Mouse (Mus musculus): ENCODE results near the gene Bcl2l12. TPM values are rescaled to one million over a fixed set of nuclear protein-coding genes. Genes with fewer than 3 reads are reported as not detected.

Bcl2l12 gene
- polyA plus RNA-seq, 1 experiment, result 85.4 TPM

GRCm38 (mm10) chr7:44959281-44959680 is 39.2 kb downstream of the Bcl2l12 start:
- Histone ChIP-seq H3K27ac (ENCODE audit: control insufficient read depth, insufficient read depth, low read depth, low read length) (no peak overlapping the region), H3K27me3 (ENCODE audit: control insufficient read depth, insufficient read depth, low read length) (no peaks in the 10 kb centered on the region), H3K4me1 (ENCODE audit: control insufficient read depth, insufficient read depth, low read length) (no peaks in the 10 kb centered on the region), H3K4me3 (ENCODE audit: control insufficient read depth, low read depth, low read length) (no peak overlapping the region), H3K36me3 (ENCODE audit: control insufficient read depth, insufficient read depth, low read length) (no peaks in the 10 kb centered on the region)
- TF ChIP-seq CTCF (IDR thresholded peaks at IDR 0.05; ENCODE audit: control insufficient read depth, insufficient read depth, insufficient replicate concordance, low read depth, low read length) (no peak), POLR2A (IDR thresholded peaks at IDR 0.05; ENCODE audit: control insufficient read depth, low read depth, low read length) (no peak)

DNA sequence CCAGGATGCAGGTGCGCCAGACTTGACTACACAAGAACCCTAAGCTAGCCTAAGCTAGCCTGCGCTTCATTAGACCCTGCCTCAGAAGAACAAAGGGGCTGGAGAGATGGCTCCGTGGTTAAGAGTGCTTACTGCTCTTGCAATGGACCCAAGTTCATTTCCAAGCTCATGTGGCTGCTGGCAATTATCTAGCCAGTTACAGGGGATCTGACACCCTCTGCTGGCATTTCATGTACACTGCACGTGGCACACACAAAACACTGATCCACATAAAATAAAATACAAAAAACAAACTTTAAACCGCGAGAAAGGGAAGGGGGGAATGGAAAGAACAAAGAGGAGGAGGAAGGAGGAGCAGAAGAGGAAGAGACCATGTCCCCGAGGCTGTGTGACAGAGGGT is 40.3 kb downstream of the Bcl2l12 start:
- no peak overlapping the region for H3K4me3 ChIP-seq (ENCODE audit: control insufficient read depth, low read depth, low read length)
- no peak overlapping the region for H3K27ac ChIP-seq (ENCODE audit: control insufficient read depth, insufficient read depth, low read depth, low read length)
- no peaks in the 10 kb centered on the region for H3K36me3 ChIP-seq (ENCODE audit: control insufficient read depth, insufficient read depth, low read length)
- H3K27me3 ChIP-seq (ENCODE audit: control insufficient read depth, insufficient read depth, low read length), result no peaks in the 10 kb centered on the region
- H3K4me1 ChIP-seq (ENCODE audit: control insufficient read depth, insufficient read depth, low read length), result peaks cover under 1% of the 10 kb centered on the region
- TF ChIP-seq POLR2A (IDR thresholded peaks at IDR 0.05; ENCODE audit: control insufficient read depth, low read depth, low read length), result no peak
- TF ChIP-seq CTCF (IDR thresholded peaks at IDR 0.05; ENCODE audit: control insufficient read depth, insufficient read depth, insufficient replicate concordance, low read depth, low read length), result peak; percentile 7; the same call in 1 of the 2 replicates

DNA sequence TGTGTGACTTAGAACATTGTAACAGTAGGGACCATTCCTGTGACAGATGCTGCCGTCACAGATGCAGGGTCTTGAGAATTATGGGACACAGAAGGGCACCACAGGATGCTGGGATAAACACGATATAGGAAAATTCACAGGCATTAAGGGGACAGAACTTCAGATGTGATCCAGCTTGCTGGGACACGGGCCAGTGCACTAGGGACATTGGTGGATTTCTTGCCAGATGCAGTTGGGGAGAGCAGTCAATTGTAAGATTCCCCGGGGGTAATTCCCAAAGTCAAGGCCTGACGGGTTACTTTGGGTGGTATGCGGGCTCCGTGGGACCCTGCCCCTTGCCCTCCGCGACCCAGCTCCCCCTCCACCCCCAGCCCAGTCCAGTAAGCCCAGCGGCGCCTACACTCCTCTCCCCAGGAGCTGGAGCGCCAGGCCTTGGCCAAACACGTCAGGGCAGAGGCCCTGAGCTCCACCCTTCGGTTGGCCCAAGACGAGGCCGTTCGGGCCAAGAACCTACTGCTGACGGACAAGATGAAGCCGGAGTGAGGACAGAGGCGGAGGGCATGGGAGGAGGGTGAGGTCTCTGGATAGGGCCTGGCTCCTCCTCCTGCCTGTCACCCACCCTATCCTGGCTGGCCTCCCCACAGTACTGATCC is 41.2 kb downstream of the Bcl2l12 start:
- H3K4me1 ChIP-seq (ENCODE audit: control insufficient read depth, insufficient read depth, low read length), result peaks cover 5% of the 10 kb centered on the region
- TF ChIP-seq CTCF (IDR thresholded peaks at IDR 0.05; ENCODE audit: control insufficient read depth, insufficient read depth, insufficient replicate concordance, low read depth, low read length) (no peak), POLR2A (IDR thresholded peaks at IDR 0.05; ENCODE audit: control insufficient read depth, low read depth, low read length) (no peak)
- H3K36me3 ChIP-seq (ENCODE audit: control insufficient read depth, insufficient read depth, low read length), result no peaks in the 10 kb centered on the region
- no peak overlapping the region for H3K4me3 ChIP-seq (ENCODE audit: control insufficient read depth, low read depth, low read length)
- H3K27me3 ChIP-seq (ENCODE audit: control insufficient read depth, insufficient read depth, low read length), result no peaks in the 10 kb centered on the region
- H3K27ac ChIP-seq (ENCODE audit: control insufficient read depth, insufficient read depth, low read depth, low read length), result no peak overlapping the region

DNA sequence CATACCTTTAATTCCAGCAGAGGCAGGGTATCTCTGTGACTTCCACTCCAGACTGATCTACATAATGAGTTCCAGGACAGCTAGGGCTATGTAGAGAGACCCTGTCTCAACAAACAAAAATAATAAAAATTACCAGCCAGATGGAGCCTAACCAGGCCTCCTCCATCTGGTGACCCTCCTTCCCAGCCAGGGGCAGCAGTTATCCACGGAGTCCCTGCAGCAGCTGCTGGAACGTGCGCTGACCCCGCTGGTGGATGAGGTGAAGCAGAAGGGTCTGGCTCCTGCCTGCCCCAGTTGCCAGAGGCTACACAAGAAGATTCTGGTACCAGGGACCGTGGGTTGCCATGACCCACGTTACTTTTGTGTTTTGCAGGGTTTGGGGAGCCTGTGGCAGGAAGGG is 42.2 kb downstream of the Bcl2l12 start:
- peaks cover 11% of the 10 kb centered on the region for H3K4me1 ChIP-seq (ENCODE audit: control insufficient read depth, insufficient read depth, low read length)
- no peaks in the 10 kb centered on the region for H3K27me3 ChIP-seq (ENCODE audit: control insufficient read depth, insufficient read depth, low read length)
- H3K36me3 ChIP-seq (ENCODE audit: control insufficient read depth, insufficient read depth, low read length), result no peaks in the 10 kb centered on the region
- no peak overlapping the region for H3K4me3 ChIP-seq (ENCODE audit: control insufficient read depth, low read depth, low read length)
- no peak overlapping the region for H3K27ac ChIP-seq (ENCODE audit: control insufficient read depth, insufficient read depth, low read depth, low read length)
- TF ChIP-seq POLR2A (IDR thresholded peaks at IDR 0.05; ENCODE audit: control insufficient read depth, low read depth, low read length) (no peak), CTCF (IDR thresholded peaks at IDR 0.05; ENCODE audit: control insufficient read depth, insufficient read depth, insufficient replicate concordance, low read depth, low read length) (no peak)

- Histone ChIP-seq H3K4me3 (ENCODE audit: control insufficient read depth, low read depth, low read length) (no peak overlapping the region), H3K27me3 (ENCODE audit: control insufficient read depth, insufficient read depth, low read length) (no peaks in the 10 kb centered on the region), H3K4me1 (ENCODE audit: control insufficient read depth, insufficient read depth, low read length) (peaks cover 11% of the 10 kb centered on the region), H3K36me3 (ENCODE audit: control insufficient read depth, insufficient read depth, low read length) (no peaks in the 10 kb centered on the region), H3K27ac (ENCODE audit: control insufficient read depth, insufficient read depth, low read depth, low read length) (no peak overlapping the region)
- no peak for TF ChIP-seq CTCF (IDR thresholded peaks at IDR 0.05; ENCODE audit: control insufficient read depth, insufficient read depth, insufficient replicate concordance, low read depth, low read length)
- TF ChIP-seq POLR2A (IDR thresholded peaks at IDR 0.05; ENCODE audit: control insufficient read depth, low read depth, low read length), result no peak
Observed at GRCm38 (mm10) chr7:44955628-44956027, 42.9 kb downstream of the Bcl2l12 start.

- TF ChIP-seq CTCF (IDR thresholded peaks at IDR 0.05; ENCODE audit: control insufficient read depth, insufficient read depth, insufficient replicate concordance, low read depth, low read length) (no peak), POLR2A (IDR thresholded peaks at IDR 0.05; ENCODE audit: control insufficient read depth, low read depth, low read length) (no peak)
- Histone ChIP-seq H3K4me1 (ENCODE audit: control insufficient read depth, insufficient read depth, low read length) (peaks cover 11% of the 10 kb centered on the region), H3K4me3 (ENCODE audit: control insufficient read depth, low read depth, low read length) (no peak overlapping the region), H3K27ac (ENCODE audit: control insufficient read depth, insufficient read depth, low read depth, low read length) (no peak overlapping the region), H3K27me3 (ENCODE audit: control insufficient read depth, insufficient read depth, low read length) (no peaks in the 10 kb centered on the region), H3K36me3 (ENCODE audit: control insufficient read depth, insufficient read depth, low read length) (no peaks in the 10 kb centered on the region)
Observed at GRCm38 (mm10) chr7:44954091-44954885, 44.2 kb downstream of the Bcl2l12 start.

DNA sequence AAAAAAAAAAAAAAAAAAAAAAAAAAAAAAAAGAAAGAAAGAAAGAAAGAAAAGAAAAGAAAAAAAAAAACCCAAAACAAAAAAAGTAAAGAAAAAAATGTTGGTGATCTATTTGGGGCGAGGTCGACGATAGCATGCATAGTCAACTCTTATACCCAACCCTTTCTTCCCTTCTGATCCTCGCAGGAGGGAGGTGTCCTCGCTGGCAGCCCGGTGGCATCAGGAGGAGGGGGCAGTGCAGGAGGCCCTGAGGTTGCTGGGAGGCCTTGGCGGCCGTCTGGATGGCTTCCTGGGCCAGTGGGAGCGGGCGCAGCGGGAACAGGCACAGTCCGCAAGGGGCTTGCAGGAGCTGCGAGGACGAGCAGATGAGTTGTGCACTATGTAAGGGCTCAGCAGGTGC is 45.0 kb downstream of the Bcl2l12 start:
- Histone ChIP-seq H3K4me3 (ENCODE audit: control insufficient read depth, low read depth, low read length) (no peak overlapping the region), H3K27me3 (ENCODE audit: control insufficient read depth, insufficient read depth, low read length) (no peaks in the 10 kb centered on the region), H3K4me1 (ENCODE audit: control insufficient read depth, insufficient read depth, low read length) (peaks cover 11% of the 10 kb centered on the region), H3K36me3 (ENCODE audit: control insufficient read depth, insufficient read depth, low read length) (no peaks in the 10 kb centered on the region), H3K27ac (ENCODE audit: control insufficient read depth, insufficient read depth, low read depth, low read length) (no peak overlapping the region)
- TF ChIP-seq POLR2A (IDR thresholded peaks at IDR 0.05; ENCODE audit: control insufficient read depth, low read depth, low read length) (0 out of 2 replicates have a peak, but pooled peaks have one; percentile 20), CTCF (IDR thresholded peaks at IDR 0.05; ENCODE audit: control insufficient read depth, insufficient read depth, insufficient replicate concordance, low read depth, low read length) (no peak)
